Mouse (Mus musculus): ENCODE measurements around the gene Pias1. TPM values are rescaled to one million over a fixed set of nuclear protein-coding genes. Genes with fewer than 3 reads are reported as not detected.
A peak's percentile ranks its signal among the peaks of the same experiment; 100 is the strongest.
"Not testable (repeated sequence)": the region's sequence is repeated elsewhere in the genome, so short reads cannot be mapped to it uniquely, and the experiment has no call there.

Gene Pias1
- total RNA-seq, 2 experiments from 2014 or later, result 21.6 to 25.4 TPM

DNA sequence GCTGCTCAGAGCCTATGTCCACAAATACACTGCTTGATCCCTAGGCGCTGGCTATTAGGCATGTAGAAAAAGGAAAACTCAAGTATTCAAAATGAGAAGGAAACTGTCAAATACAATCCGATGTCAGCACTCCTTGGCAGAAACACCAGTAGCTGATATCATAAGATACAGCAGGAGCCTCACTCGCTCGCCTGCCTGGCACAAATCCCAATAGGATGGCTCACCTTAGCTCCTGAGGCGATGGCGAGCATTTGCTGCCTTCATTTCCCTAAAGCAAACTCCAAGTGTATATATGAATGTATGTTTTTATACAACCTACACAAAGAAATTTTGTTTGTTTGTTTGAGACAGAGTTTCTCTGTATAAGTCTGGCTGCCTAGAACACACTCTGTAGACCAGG is 42.4 kb downstream of the Pias1 start:
- no peak for DNase-seq (ENCODE audit: low spot score in 2 of 2)

DNA sequence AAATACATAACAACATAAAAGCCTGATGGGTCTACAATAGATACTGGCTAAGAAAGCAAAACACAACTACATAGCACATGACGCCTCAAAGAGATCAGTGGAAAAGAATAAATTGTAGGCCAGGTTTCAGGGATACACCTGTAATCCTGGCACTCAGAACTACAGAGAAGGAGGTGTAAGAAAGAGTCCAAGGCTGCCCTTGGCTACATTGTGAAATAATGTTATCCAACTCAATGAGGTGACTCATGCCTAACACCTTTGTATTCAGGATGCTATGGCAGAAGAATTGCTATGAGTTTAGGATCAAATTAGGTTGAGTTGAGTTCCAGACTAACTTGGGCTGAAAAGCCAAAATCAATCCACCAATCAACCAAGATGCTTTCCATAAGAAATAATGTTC is 43.7 kb downstream of the Pias1 start:
- DNase-seq (ENCODE audit: low spot score in 2 of 2), result no peak

DNA sequence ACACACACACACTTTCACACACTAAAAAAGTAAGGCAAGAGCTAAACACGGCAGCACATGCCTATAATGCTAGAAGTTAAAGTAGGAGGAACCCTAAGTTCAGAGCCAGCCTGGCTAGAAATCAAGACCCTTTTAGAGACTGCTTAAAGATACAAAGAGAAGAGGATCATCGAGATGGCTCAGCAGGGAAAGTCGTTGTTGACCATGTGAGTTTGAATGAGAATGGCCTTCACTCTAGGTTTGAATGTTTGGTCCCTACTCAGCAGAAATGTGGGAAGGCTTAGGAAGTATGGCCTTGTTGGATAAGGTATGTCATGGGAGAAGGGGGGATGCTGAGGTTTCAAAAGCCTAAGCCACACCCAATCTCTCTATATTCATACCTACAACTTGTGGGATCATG is 46.8 kb downstream of the Pias1 start:
- no peak for DNase-seq (ENCODE audit: low spot score in 2 of 2)

DNA sequence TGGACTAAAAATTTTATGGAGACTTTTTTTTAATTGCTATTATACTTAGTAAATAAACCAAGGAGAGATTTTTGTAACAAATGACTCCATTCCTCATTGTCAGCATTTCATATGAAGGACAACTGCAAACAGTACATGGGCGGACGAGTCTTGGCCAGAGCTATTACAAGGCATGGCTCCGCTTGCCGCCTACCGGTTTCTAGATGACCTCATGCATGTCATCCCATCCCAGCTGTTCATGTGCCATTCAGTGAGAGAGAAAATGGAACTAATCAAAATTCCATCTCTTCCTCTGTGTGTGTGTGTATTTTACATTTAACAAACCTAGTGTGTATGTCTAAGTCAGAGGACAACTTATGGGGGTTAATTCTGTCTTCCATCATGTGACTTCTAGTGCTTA is 51.9 kb downstream of the Pias1 start:
- no peak for DNase-seq (ENCODE audit: low spot score in 2 of 2)

DNA sequence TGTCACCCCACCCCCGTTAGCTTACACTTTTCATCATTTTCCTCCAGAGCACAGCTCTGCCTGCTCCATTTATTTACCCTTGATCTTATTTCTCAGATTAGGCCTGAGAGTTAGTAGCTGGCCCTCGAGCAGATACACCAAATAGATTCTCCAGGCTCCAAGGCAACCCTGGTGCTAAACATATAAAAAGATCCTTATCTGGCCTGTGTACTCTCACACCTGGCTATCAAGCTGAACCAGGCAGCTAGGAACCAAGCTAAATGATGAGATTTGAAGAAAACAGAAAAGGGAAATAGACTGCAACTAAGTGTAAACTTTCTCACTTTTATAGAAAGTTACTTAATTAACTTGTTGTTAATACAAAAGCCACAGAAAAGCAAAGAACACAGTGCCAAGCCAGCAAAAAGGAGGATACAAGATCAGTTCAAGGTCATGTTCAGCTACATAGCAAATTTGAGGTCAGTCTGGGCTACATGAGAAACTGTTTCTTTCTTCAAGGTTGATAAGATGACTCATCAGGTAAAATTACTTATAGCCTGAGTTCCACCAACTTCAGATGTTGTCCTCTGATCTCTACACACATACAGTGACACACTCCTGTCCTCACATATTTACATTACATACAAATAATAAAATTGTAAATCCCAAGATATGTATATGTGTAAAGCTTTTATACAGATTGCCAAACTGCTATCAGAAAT is 52.9 kb downstream of the Pias1 start:
- DNase-seq (ENCODE audit: low spot score in 2 of 2), result no peak

DNA sequence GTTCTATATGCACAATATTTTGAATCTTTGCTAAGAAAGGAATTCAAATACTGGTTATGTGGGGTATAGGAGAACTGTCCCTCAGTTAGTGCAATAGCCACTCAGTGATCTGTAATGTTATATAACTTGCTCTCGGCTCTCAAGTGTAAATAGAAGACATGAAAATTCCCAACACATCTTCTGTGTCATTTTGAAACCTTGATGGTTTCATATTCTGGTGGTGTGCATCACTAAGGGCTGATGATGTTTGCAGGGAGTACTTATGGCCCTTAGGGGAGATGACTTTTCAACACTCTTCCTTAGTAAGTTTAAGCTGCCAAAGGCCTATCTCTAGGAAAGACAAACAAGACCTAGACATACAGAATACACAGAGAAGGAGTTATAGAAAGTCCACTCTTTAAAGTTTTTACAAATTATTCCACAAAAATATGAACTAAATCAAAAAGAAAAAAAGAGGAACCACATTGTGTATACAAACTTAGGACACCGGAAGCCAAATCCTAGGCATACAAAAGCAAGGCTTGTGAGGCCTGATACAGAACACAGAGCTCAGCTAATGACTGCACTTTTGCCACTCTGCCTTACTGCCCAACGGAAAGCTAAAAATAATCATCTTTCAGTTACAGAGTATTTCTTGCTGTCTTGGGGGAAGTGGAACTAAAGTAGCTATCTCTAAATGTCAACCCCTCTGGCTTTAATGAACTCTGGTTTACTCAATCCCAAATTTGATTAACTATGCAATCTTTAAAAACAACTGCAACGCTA is 55.0 kb downstream of the Pias1 start:
- DNase-seq (ENCODE audit: low spot score in 2 of 2), result no peak

DNA sequence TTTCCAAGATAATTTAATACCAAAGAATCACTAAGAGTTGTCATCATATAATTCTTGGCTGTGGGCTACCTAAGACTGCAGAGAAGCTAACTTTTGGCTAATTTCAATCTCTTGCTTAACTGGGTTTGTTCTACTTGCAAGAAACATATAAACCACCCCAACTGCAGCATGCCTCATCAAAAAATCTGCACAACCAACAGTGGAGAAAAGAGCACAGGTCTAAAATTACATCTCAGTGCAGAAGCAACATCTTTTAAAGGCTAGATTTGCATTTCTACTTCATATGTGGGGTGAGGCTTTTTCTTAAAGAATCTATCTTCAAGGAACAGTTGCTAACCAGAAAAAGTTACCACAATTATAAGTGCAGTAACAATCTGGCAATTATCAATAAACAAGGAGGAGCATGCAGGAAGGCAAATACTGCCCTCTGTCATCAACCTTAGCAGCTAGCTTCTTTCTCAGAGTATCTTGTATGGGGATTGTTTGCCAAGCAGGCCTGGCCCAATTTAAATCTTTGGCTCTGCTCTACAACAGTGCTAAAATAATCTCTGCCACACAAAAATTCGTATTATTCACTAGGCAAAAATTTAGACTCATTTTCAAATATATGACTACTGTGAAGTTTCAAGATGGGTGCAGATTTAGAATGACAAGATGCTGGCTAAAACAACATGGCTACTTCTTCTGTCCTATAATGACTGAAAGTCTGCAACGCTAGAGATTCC is 62.7 kb downstream of the Pias1 start:
- no peak for DNase-seq (ENCODE audit: low spot score in 2 of 2)

DNA sequence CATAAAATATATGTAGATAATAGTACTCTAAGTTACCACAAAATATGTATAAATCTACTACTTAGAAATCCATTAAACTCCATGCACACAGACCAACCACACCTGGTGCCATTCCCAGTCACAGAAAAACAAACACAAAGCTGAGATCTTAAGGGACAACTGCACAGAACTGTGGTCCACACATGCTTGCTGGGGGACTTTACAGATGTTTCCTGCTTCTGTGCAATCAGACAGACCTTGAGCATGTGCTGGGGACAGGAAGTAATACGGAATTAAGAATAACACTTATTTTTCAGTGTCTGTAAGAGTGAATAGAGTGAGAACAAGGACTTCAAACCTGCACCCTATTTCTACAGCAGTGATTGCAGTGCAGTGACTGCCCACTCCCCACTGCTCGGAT is 66.8 kb downstream of the Pias1 start:
- no peak for DNase-seq (ENCODE audit: low spot score in 2 of 2)

DNA sequence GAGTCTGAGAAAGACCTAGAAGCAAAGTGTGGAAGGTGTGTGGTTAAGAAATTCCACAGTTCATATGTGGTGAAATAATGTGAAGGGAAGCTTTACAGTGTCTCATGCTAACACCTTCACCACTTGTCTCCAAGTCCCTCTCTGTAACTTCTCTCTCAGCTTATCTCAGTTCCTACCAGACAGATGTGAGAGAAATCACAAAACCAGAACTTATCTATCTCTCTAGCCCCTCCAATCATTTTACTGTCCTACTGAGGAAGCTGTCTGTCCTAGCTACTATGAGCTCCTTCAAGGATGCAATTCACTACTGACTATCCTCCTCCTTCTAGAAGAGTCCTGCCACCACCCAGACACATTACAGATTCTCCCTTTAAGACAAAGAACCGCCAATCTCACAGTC is 70.7 kb downstream of the Pias1 start:
- DNase-seq (ENCODE audit: low spot score in 2 of 2), result no peak

DNA sequence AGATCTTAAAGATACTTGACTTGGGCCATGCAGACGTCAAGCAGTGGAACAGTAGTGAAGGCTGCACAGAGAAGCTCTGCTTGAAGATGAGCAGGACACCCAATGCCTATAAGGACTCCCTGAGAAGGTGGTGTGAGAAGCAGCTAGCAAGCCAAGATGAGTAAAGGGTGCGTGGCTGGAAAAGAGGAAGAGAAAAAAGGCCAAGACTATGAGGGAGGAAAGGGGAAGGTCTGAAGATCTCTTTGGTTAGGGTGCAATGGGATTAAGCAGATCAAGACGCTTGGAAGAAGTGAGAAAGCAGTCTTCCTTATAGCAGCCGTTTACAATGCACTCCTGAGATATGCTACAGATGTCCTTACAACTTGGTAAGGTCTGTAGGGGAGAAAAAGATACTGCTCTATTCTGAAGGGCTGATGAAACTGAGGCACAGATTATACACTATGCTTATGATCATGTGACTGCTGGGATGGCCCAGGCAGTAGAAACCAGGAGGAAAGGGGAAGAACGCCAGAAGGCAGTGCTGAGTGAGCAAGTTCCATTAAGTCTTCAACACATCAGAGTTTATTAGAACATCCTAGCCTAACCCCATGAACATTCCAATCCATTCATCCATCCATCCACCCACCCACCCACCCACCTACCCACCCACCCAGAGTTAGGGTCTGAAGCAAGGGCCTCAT is 74.2 kb downstream of the Pias1 start:
- DNase-seq (ENCODE audit: low spot score in 2 of 2), result no peak

DNA sequence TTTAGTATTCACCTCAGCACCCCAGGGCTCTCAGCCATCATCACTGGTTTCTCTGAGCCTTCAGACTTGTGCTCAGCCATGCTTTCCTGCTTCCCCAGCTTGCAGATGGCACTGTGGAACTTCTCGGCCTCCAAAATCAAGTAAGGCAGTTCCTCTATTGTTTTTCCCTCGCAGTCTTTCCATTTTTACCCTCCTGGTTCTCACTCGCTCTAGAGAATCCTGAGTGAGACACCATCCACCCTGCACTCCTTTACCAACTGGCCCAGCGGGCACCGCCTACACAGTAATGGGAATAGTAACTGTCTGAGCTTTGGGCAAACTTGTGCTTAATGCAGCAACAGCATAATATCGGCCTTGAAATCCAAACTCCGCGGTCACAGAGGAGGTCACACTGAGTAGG is 82.7 kb downstream of the Pias1 start:
- DNase-seq (ENCODE audit: low spot score in 2 of 2), result no peak

DNA sequence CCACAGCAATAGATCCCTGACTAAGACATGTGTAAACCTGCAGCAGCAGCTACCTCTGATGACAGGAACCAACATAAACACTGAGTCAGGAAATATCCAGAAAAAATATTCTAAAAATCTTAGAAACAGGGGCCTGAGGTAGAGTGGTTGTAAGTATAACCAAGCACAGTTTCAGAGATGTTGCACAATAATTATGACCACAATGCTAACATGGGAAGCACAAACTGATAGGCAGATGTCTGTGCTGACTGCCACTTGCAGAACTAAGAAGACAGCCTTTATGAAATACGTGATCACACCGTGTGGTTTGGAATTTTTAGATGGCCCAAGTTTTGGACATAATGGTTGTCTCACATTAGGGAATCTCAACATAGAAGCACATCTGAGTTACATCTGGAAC is 83.9 kb downstream of the Pias1 start:
- DNase-seq (ENCODE audit: low spot score in 2 of 2), result no peak

DNA sequence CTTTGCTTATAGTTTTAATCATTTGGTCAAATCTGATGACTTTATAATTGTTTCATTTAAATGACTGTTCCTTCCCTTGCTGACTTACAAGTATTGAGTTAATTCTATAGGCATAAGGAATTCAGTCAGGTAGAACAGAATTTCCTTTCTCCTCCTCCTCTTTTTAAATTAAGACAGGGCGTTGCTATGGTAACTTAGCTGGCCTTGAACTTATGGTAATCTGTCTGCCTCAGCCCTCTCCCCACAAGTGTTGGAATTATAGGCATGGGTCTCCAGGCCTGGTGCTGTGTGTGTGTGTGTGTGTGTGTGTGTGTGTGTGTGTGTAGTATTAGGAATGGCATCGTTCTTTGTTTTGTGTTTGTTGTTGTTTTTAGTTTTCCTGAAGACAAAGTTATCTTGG is 86.0 kb downstream of the Pias1 start:
- DNase-seq (ENCODE audit: low spot score in 2 of 2), result no peak

DNA sequence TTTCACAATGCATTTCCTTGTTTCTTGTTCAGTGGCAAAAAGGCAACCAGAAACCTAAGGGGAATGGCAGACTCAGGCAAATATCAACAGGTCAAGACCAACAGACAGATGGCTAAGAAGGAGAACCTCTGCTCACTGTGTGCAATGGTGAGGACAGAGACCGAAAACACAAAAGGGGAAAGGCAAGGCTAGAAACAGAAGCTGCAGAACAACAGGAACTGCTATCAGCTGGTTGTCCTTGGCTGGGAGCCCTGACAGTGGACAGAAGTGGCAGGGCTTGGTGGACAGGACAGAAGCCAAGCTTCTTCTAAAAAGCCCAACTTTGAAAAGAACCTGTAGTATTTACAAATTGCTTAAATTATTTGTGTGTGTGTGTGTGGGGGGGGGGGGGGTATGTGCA is 93.2 kb downstream of the Pias1 start:
- DNase-seq (ENCODE audit: low spot score in 2 of 2), result no peak

DNA sequence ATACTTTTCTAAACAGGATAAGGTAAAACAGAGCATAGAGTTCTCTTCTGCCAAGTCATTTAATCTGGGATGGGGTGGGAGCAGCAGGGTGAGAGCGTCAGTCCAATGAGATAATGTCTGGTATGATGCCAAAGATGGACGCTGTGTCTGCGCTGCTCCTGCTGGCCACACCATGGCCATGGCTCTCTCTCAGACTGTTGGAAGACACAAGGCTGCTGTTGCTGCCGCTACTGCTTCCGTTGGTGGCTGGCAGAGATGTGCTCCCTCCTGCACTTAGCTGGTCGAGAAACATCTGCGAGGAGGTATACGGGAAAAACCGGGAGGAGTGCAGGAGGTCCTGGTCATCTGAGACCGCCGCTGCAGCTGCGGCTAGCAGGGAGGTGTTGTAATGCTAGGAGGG is 105.9 kb downstream of the Pias1 start:
- peak in 1 of 2 experiments; percentile 48 for DNase-seq (ENCODE audit: low spot score in 2 of 2)

DNA sequence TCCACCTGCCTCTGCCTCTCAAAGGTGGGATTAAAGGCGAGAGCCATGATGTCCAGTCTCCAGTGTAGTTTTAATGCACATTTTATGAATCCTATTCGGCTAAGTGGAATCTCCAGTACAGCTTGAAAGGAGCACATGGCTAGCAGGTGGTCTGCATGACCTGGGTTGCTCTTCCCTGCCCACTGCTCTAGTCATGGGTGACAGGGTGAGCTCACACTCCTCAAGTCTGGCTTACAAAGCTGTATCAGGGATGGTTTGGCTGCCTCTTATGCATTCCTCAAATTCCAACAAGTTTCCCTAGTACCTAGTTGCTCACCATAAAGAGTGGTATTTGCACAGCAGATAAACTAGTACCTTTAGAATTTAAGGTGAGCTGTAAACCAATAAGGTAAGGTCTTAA is 109.9 kb downstream of the Pias1 start:
- no peak for DNase-seq (ENCODE audit: low spot score in 2 of 2)

DNA sequence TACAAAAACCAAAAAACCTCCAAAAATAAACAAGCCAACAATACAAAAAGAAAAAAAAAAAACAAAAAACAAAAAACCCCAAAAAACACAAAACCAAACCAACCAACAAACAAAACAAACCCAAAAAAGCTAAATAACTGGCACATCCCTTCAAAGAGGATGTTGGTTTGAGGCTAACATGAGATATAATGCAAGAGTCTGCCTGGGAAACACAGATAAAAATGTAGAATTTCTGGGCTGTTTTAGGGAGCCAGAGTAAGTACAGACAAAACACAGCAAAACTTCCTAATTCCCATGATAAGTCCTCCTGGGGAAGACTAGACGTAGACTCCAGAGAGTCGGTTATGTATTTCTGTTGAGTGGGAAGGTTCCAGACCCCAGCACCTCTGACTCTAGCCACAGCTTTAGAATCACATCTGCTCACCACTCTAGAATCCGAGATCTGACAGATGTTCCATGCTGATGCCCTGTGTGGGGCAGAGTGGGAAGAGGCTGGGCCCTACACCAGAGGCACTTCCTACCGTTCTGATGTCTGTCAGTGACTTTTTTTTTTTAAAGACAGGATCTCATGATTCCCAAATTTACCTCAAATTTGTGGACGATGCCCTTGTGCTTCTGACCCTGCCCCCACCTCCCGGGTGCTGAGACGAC is 110.6 kb downstream of the Pias1 start:
- no peak for DNase-seq (ENCODE audit: low spot score in 2 of 2)

DNA sequence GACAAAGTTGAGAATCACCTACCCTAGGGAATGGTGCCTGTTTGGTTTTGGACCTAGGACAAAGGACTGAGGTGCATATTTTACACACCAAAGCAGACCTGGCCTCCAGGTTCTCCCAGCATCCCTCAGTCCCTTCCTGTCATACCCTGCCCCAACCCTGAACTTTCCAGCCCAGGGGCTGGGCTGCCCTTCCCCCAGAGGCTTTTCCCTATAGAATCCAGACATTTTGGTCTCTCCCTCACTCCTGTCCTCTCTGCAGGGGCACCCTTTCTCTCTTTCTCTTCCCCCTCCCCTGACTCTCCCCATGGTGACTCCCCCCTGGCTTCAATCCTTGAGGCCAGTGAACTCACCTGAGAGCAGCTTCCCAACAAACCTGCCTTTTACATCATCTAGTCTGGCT is 117.0 kb downstream of the Pias1 start:
- no peak for DNase-seq (ENCODE audit: low spot score in 2 of 2)

DNA sequence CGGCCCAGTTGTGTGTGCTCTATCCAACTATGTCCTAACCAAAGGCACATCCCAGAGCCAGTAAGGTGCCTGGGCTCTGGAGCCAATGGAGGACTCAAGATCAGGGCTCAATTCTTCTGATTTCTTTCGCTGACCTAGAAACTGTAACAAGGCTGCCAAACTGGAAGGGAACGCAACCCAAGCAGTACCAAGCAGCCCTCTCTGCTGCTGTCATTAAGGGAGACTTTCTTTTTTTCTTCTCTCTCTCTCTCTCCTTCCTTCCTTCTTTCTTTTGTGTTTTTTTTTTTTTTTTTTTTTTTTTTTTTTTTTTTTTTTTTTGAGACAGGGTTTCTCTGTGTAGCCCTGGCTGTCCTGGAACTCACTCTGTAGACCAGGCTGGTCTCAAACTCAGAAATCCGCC is 118.5 kb downstream of the Pias1 start:
- not testable (repeated sequence) for DNase-seq (ENCODE audit: low spot score in 2 of 2)

DNA sequence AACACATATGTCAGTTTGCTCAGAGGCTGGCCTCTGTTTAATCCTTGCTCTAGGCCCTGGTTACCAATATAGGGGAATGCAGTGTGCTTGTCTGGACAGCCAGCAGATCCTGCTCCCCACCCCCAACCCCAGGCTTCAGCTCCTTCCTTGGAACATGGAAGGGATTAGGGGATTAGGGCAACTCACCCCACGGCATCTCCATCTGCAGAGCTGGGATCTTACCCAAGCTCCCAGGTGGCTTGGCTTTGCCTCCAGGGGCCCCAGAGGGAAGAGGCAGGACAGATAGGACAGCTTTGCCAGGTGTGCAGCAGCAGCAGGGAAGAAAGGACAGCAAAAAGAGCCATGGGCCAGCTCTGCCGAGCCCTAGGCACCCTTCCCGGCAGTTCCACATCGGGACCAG is 126.9 kb downstream of the Pias1 start:
- no peak for DNase-seq (ENCODE audit: low spot score in 2 of 2)

DNA sequence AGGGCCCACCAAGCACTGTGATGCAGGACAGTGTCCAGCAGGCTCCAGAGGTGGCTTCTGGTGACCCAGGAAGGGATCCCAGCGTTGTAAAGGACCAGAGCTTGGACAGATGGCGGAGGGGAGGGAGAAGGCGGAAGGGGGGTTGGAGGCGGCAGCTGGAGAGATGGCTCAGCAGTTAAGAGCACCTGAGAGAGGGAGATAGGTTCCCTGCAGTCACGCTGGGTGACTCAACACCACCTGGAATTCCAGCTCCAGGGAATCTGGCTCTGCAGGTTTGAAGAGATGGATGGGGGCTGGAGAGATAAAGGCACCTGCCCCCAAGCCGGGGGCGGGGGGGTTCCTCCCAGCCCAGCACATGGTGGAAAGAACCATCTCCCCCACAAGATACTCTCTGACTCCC is 127.6 kb downstream of the Pias1 start:
- not testable (repeated sequence) for DNase-seq (ENCODE audit: low spot score in 2 of 2)

Data from gastrocnemius, postnatal 4 days (tissue).